Mouse (Mus musculus): ENCODE data around the gene Dusp23.
A peak's percentile ranks its signal among the peaks of the same experiment; 100 is the strongest.

The Dusp23 gene

GRCm38 (mm10) chr1:172623599-172623998 is 9.2 kb downstream of the Dusp23 start:
- DNase-seq (ENCODE audit: low read depth, low spot score): no peak

- DNase-seq (ENCODE audit: low read depth, low spot score): no peak
These were observed 13.5 kb downstream of the Dusp23 start for GRCm38 (mm10) chr1:172619235-172619634.

GRCm38 (mm10) chr1:172618141-172618540 is 14.6 kb downstream of the Dusp23 start:
- no peak for DNase-seq (ENCODE audit: low read depth, low spot score)

- DNase-seq (ENCODE audit: low read depth, low spot score): no peak
These were observed 15.2 kb downstream of the Dusp23 start for GRCm38 (mm10) chr1:172617365-172618076.

- no peak for DNase-seq (ENCODE audit: low read depth, low spot score)
These were observed 16.0 kb downstream of the Dusp23 start for GRCm38 (mm10) chr1:172616537-172617300.

- no peak for DNase-seq (ENCODE audit: low read depth, low spot score)
These were observed 17.4 kb downstream of the Dusp23 start for GRCm38 (mm10) chr1:172615412-172615811.

GRCm38 (mm10) chr1:172614654-172615053 is 18.1 kb downstream of the Dusp23 start:
- DNase-seq (ENCODE audit: low read depth, low spot score): no peak

- DNase-seq (ENCODE audit: low read depth, low spot score): no peak
These were observed 20.0 kb downstream of the Dusp23 start for GRCm38 (mm10) chr1:172612745-172613144.

GRCm38 (mm10) chr1:172611304-172611703 is 21.5 kb downstream of the Dusp23 start:
- DNase-seq (ENCODE audit: low read depth, low spot score): no peak

- no peak for DNase-seq (ENCODE audit: low read depth, low spot score)
These were observed 30.4 kb downstream of the Dusp23 start, which contains the start of gene Fcrl6 for GRCm38 (mm10) chr1:172602326-172602725. Fcrl6 (minus strand) TSS chr1:172602551.

- DNase-seq (ENCODE audit: low read depth, low spot score): no peak
These were observed 38.3 kb downstream of the Dusp23 start for GRCm38 (mm10) chr1:172594495-172594894.

GRCm38 (mm10) chr1:172593956-172594355 is 38.8 kb downstream of the Dusp23 start:
- no peak for DNase-seq (ENCODE audit: low read depth, low spot score)

GRCm38 (mm10) chr1:172593321-172593720 is 39.4 kb downstream of the Dusp23 start:
- no peak for DNase-seq (ENCODE audit: low read depth, low spot score)

GRCm38 (mm10) chr1:172590385-172590784 is 42.4 kb downstream of the Dusp23 start, which contains the start of gene Slamf8:
Slamf8 (minus strand) TSS chr1:172590568.
- peak; percentile 23 for DNase-seq (ENCODE audit: low read depth, low spot score)

- DNase-seq (ENCODE audit: low read depth, low spot score): no peak
These were observed 46.9 kb downstream of the Dusp23 start for GRCm38 (mm10) chr1:172585612-172586567.

- no peak for DNase-seq (ENCODE audit: low read depth, low spot score)
These were observed 47.7 kb downstream of the Dusp23 start for GRCm38 (mm10) chr1:172585026-172585425.

GRCm38 (mm10) chr1:172584271-172584670 is 48.5 kb downstream of the Dusp23 start:
- no peak for DNase-seq (ENCODE audit: low read depth, low spot score)

GRCm38 (mm10) chr1:172582436-172582835 is 50.3 kb downstream of the Dusp23 start:
- no peak for DNase-seq (ENCODE audit: low read depth, low spot score)

Measured in telencephalon, adult 2 months (tissue).